Mouse (Mus musculus) left cerebral cortex, adult 2 months (tissue): ENCODE measurements around the gene Nop10. TPM values are rescaled to one million over a fixed set of nuclear protein-coding genes. Genes with fewer than 3 reads are reported as not detected.
A peak's percentile ranks its signal among the peaks of the same experiment; 100 is the strongest.
"Not testable (repeated sequence)": the region's sequence is repeated elsewhere in the genome, so short reads cannot be mapped to it uniquely, and the experiment has no call there.

ENCODE experiments used
- DNase-seq, 2 experiments: peaks; one replicate each; pipeline ENCODE4 v3.0.0; 2021 to 2022; ENCODE audit warnings: low spot score in 2 of 2, mixed read lengths in 1 of 2; ENCODE audit errors: extremely low spot score in 1 of 2
- H3K27ac ChIP-seq: fragments of 200-600 bp; 2 replicates; pipeline ENCODE4 v1.8.1; 2022
- H3K4me3 ChIP-seq: fragments of 200-600 bp; 2 replicates; pipeline ENCODE4 v1.8.1; 2022
- CTCF ChIP-seq: fragments of 200-600 bp; IDR thresholded peaks from 2 replicates; pipeline ENCODE4 v1.8.1; 2022; ENCODE audit warnings: antibody characterized with exemption, mild to moderate bottlenecking, moderate library complexity
- intact Hi-C: fragments of 180-260 bp; cut with DNase I; formaldehyde crosslinking; loops from one replicate; pipeline ENCODE4 v1.15.1; 2025
- total RNA-seq, 2 experiments: library from RNA; stranded (reverse); gene quantifications; 2 replicates each; pipeline ENCODE4 v1.2.3; 2021

The Nop10 gene
- total RNA-seq, 2 experiments from 2014 or later: 46.0 to 46.4 TPM

GRCm38 (mm10) chr2:112265448-112266241, 3.9 kb downstream of the Nop10 start, which contains the start of gene Slc12a6:
TSS of gene Slc12a6 (plus strand) at chr2:112265825.
- DNase-seq: peak; percentile 89 to 90
- Histone ChIP-seq H3K4me3 (peak within 1 kb of the TSS; percentile 93), H3K27ac (peak within 1 kb of the TSS; percentile 96)
- intact Hi-C loops: loop anchor here (5.0 to 10.0 kb wide), 3 partner anchors 69 to 217 kb away; partner anchors contain the start of genes Chrm5 and Emc7
- no peak; the same call in none of the 2 replicates for TF ChIP-seq CTCF

- DNase-seq: no peak
- H3K27ac ChIP-seq: peak within 1 kb of the TSS; percentile 96
- intact Hi-C loops: loop anchor here (5.0 to 10.0 kb wide), 3 partner anchors 69 to 216 kb away; partner anchors contain the start of genes Chrm5 and Emc7
- TF ChIP-seq CTCF: no peak
- peak within 1 kb of the TSS; percentile 93 for H3K4me3 ChIP-seq
Observed at GRCm38 (mm10) chr2:112266242-112266592, 4.5 kb downstream of the Nop10 start, which contains the start of gene Gm21985. TSS of gene Gm21985 (plus strand) at chr2:112266314.

DNA sequence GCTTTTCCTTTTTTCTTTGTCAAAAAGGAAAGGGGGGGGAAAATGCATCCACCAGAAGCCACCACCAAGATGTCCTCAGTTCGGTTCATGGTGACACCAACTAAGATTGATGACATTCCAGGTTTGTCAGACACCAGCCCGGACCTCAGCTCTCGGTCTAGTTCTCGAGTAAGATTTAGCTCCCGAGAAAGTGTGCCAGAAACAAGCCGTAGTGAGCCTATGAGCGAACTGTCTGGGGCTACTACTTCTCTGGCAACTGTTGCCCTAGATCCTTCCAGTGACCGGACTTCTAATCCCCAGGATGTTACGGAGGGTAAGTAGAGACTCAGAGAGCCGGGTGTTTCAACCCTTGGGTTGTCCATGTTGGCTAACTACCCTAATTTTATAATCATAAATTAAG, 5.1 kb downstream of the Nop10 start:
- H3K4me3 ChIP-seq: peak overlapping the region; percentile 93
- H3K27ac ChIP-seq: peak overlapping the region; percentile 96
- DNase-seq: no peak
- no peak for TF ChIP-seq CTCF
- intact Hi-C loops: loop anchor here (5.0 to 10.0 kb wide), 3 partner anchors 68 to 216 kb away; partner anchors contain the start of genes Chrm5 and Emc7

DNA sequence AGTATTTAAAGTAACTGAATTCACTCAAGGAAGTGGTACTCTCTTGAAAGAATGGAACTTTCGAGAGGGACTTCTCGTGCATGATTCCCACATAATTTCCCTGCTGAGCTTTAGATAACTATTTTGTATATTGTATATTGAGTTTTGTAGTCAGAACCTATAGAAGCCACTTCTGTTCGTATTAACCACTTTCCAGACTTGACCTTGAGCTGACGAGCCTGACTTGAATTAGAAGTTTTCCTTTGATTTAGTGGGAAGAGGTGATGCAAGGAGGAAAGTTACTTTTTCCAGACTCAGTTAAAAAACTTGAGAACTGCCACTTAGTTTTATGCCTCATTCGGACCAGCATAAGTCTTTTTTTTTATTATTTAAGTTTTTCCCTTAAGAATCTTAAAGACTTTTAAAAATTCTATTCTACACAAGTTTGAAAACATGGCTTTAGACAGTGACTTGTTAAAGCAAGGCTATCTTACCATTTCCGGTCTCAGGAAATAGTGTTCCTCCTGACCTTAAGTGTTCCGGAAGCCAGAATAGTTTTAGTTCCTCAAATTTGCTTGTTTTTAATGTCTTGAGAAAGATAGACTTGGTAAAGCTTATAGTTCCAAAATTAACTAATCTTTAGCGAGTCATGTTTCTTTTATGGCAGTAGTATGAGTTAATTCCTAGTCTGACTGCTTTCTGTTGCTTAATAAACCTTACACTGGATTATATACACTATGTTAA, 6.0 kb downstream of the Nop10 start:
- peak overlapping the region; percentile 34; the same call in 1 of the 2 replicates for H3K27ac ChIP-seq

GRCm38 (mm10) chr2:112270011-112270410, 8.3 kb downstream of the Nop10 start:
- no peak for DNase-seq
- Histone ChIP-seq H3K27ac (no peak overlapping the region), H3K4me3 (no peak overlapping the region)
- no peak for TF ChIP-seq CTCF
- intact Hi-C loops: no loop called here

More for the DNA sequence above, 6.0 kb downstream of the Nop10 start:
- H3K4me3 ChIP-seq: peak overlapping the region; percentile 93
- TF ChIP-seq CTCF: no peak
- no peak for DNase-seq
- intact Hi-C loops: loop anchor here (5.0 to 10.0 kb wide), 3 partner anchors 67 to 215 kb away; partner anchors contain the start of genes Chrm5 and Emc7

DNA sequence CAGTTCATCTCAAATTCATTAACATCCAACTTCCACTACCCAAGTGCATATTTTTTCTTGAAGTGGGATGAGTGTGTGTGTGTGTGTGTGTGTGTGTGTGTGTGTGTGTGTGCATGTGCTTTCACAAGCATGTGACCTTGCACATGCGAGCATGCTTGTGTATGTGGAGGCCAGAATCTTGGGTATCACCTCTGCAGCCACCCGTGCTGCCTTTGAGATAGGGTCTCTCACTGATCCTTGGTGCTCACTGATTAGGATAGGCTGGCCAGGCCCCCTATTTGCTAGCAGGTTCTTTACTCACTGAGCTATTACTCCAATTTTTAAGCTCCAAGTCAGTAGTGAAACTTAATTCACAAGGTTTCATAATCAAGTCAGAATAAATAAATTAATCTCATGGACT, 11.2 kb downstream of the Nop10 start:
- no peak for TF ChIP-seq CTCF
- no peak for DNase-seq
- no peak overlapping the region for H3K4me3 ChIP-seq
- intact Hi-C loops: no loop called here
- H3K27ac ChIP-seq: no peak overlapping the region

DNA sequence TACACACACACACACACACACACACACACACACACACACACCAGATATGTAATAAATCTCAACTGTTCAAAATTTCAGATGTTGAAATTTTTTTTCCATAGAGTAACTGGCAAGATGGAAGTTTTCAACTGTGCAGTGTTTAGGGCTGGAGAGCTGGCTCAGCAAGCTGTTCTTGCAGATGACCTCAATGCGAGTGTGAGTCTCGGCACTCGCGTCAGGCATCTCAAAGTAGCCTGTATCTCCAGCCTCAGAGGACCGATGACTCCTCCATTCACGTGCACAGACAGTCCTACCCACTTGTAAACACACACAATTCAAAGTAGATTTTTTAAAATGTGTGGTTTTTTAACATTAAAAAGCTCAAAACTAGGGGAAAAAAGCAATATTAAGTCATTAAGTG, 11.7 kb downstream of the Nop10 start:
- H3K27ac ChIP-seq: no peak overlapping the region
- no peak for DNase-seq
- TF ChIP-seq CTCF: no peak
- intact Hi-C loops: no loop called here
- H3K4me3 ChIP-seq: no peak overlapping the region

- intact Hi-C loops: no loop called here
- no peak for DNase-seq
Observed at GRCm38 (mm10) chr2:112276870-112277269, 15.1 kb downstream of the Nop10 start.

GRCm38 (mm10) chr2:112282846-112283245, 21.1 kb downstream of the Nop10 start:
- H3K4me3 ChIP-seq: no peak overlapping the region
- intact Hi-C loops: no loop called here
- no peak overlapping the region for H3K27ac ChIP-seq
- no peak for TF ChIP-seq CTCF
- DNase-seq: no peak

More at GRCm38 (mm10) chr2:112276870-112277269, 15.1 kb downstream of the Nop10 start:
- TF ChIP-seq CTCF: no peak
- H3K27ac ChIP-seq: no peak overlapping the region
- no peak overlapping the region for H3K4me3 ChIP-seq

GRCm38 (mm10) chr2:112284363-112285030, 22.8 kb downstream of the Nop10 start:
- Histone ChIP-seq H3K27ac (peak overlapping the region; percentile 29; the same call in 1 of the 2 replicates), H3K4me3 (peak overlapping the region; percentile 52)
- TF ChIP-seq CTCF: no peak
- DNase-seq: no peak
- intact Hi-C loops: no loop called here

DNA sequence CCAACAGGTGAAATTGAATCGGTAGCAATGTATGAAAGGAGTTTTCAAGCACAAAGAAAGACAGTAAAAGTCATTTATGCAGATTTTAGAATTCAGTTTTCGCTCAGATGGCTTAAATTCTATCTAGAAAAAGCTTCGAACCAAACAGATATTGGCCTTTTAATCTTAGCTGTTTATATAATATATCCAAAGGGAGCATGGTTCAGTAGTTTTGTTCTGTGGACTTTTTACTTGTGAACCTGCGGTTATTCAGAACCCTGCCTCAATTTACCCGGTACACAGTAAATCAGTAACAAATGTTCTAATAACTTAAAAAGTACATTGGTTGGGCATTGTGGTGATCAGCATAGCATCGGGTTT, 23.3 kb downstream of the Nop10 start:
- Histone ChIP-seq H3K4me3 (peak overlapping the region; percentile 52), H3K27ac (no peak overlapping the region)
- intact Hi-C loops: no loop called here
- TF ChIP-seq CTCF: no peak
- DNase-seq: no peak

DNA sequence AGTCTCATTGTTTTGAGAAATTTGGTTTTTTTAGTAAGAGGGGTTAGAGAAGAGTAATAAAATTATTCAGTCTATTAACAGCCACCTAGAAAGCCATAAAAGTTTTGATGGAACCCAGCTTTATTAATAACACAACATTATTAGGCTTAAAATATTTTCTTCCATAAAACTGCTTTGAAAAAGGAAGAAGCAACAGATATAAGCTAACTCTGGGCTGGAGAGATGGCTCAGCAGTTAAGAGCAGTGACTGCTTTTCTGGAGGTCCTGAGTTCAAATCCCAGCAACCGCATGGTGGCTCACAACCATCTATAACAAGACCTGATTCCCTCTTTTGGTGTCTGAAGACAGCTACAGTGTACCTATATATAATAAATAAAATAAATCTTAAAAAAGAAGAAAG, 24.3 kb downstream of the Nop10 start:
- H3K4me3 ChIP-seq, intact Hi-C loops, H3K27ac ChIP-seq, DNase-seq: not testable (repeated sequence)
